Mouse (Mus musculus): ENCODE measurements around the gene Chd1l.

Chd1l gene

GRCm38 (mm10) chr3:97609845-97610410, at the start of gene Chd1l:
Gene Chd1l (minus strand): TSS chr3:97610203.
- peak; percentile 96 for DNase-seq

- DNase-seq, result no peak
Measured at GRCm38 (mm10) chr3:97659746-97660145, 49.7 kb upstream of the Chd1l start.

GRCm38 (mm10) chr3:97658426-97659193, 48.6 kb upstream of the Chd1l start:
- DNase-seq, result no peak

- peak; percentile 100 for DNase-seq
Measured at GRCm38 (mm10) chr3:97657655-97658411, 47.8 kb upstream of the Chd1l start, which contains the start of gene Prkab2. Gene Prkab2 (plus strand): TSS chr3:97658193.

- peak; percentile 28 for DNase-seq
Measured at GRCm38 (mm10) chr3:97654901-97655300, 44.9 kb upstream of the Chd1l start.

GRCm38 (mm10) chr3:97653781-97654180, 43.8 kb upstream of the Chd1l start:
- DNase-seq, result no peak

GRCm38 (mm10) chr3:97651604-97652003, 41.6 kb upstream of the Chd1l start:
- DNase-seq, result no peak

- DNase-seq, result no peak
Measured at GRCm38 (mm10) chr3:97649469-97649868, 39.5 kb upstream of the Chd1l start.

- DNase-seq, result no peak
Measured at GRCm38 (mm10) chr3:97649022-97649421, 39.0 kb upstream of the Chd1l start.

- DNase-seq, result no peak
Measured at GRCm38 (mm10) chr3:97648518-97648917, 38.5 kb upstream of the Chd1l start.

- no peak for DNase-seq
Measured at GRCm38 (mm10) chr3:97642001-97642400, 32.0 kb upstream of the Chd1l start.

GRCm38 (mm10) chr3:97641396-97641795, 31.4 kb upstream of the Chd1l start:
- no peak for DNase-seq

- DNase-seq, result peak; percentile 58
Measured at GRCm38 (mm10) chr3:97634288-97634761, 24.3 kb upstream of the Chd1l start.

GRCm38 (mm10) chr3:97633456-97633855, 23.5 kb upstream of the Chd1l start:
- DNase-seq, result no peak

- DNase-seq, result no peak
Measured at GRCm38 (mm10) chr3:97631258-97631860, 21.4 kb upstream of the Chd1l start.

GRCm38 (mm10) chr3:97630746-97631145, 20.7 kb upstream of the Chd1l start:
- DNase-seq, result no peak

- DNase-seq, result no peak
Measured at GRCm38 (mm10) chr3:97629941-97630340, 19.9 kb upstream of the Chd1l start.

GRCm38 (mm10) chr3:97628391-97629001, 18.5 kb upstream of the Chd1l start, which contains the start of gene Fmo5:
Gene Fmo5 (plus strand): TSS chr3:97628804.
- peak; percentile 78 for DNase-seq

- DNase-seq, result no peak
Measured at GRCm38 (mm10) chr3:97627893-97628292, 17.9 kb upstream of the Chd1l start.

GRCm38 (mm10) chr3:97624611-97625010, 14.6 kb upstream of the Chd1l start:
- DNase-seq, result no peak

GRCm38 (mm10) chr3:97620657-97621056, 10.7 kb upstream of the Chd1l start:
- no peak for DNase-seq

GRCm38 (mm10) chr3:97617899-97618298, 7.9 kb upstream of the Chd1l start:
- DNase-seq, result no peak

Data from lung, postnatal 14 days (tissue).